Mouse (Mus musculus): ENCODE results near the gene Zfp398.

Zfp398 gene

GRCm38 (mm10) chr6:47835482-47835983, at the start of gene Zfp398:
Gene Zfp398, plus strand, starts transcription at chr6:47835661.
- DNase-seq = peak; percentile 96

- DNase-seq = peak; percentile 90
Observed at GRCm38 (mm10) chr6:47787941-47788736, 47.3 kb upstream of the Zfp398 start.

- no peak for DNase-seq
Observed at GRCm38 (mm10) chr6:47788821-47789220, 46.6 kb upstream of the Zfp398 start.

- no peak for DNase-seq
Observed at GRCm38 (mm10) chr6:47790745-47791144, 44.7 kb upstream of the Zfp398 start.

- no peak for DNase-seq
Observed at GRCm38 (mm10) chr6:47792533-47792932, 42.9 kb upstream of the Zfp398 start.

GRCm38 (mm10) chr6:47793284-47793683, 42.2 kb upstream of the Zfp398 start:
- peak; percentile 30 for DNase-seq

- DNase-seq = peak; percentile 58
Observed at GRCm38 (mm10) chr6:47794106-47794830, 41.2 kb upstream of the Zfp398 start.

- peak; percentile 76 for DNase-seq
Observed at GRCm38 (mm10) chr6:47799079-47799478, 36.4 kb upstream of the Zfp398 start.

GRCm38 (mm10) chr6:47805520-47805919, 29.9 kb upstream of the Zfp398 start:
- DNase-seq = no peak

GRCm38 (mm10) chr6:47807419-47807818, 28.0 kb upstream of the Zfp398 start:
- DNase-seq = no peak

GRCm38 (mm10) chr6:47808545-47808944, 26.9 kb upstream of the Zfp398 start:
- DNase-seq = no peak

- DNase-seq = no peak
Observed at GRCm38 (mm10) chr6:47809053-47809452, 26.4 kb upstream of the Zfp398 start.

- no peak for DNase-seq
Observed at GRCm38 (mm10) chr6:47810181-47810580, 25.3 kb upstream of the Zfp398 start.

- no peak for DNase-seq
Observed at GRCm38 (mm10) chr6:47811324-47811723, 24.1 kb upstream of the Zfp398 start.

- DNase-seq = no peak
Observed at GRCm38 (mm10) chr6:47812271-47812915, 23.1 kb upstream of the Zfp398 start.

- DNase-seq = peak; percentile 99
Observed at GRCm38 (mm10) chr6:47813257-47813878, 22.1 kb upstream of the Zfp398 start, which contains the start of gene Pdia4. Gene Pdia4, minus strand, starts transcription at chr6:47813430.

- no peak for DNase-seq
Observed at GRCm38 (mm10) chr6:47816151-47816550, 19.3 kb upstream of the Zfp398 start.

- no peak for DNase-seq
Observed at GRCm38 (mm10) chr6:47818721-47819120, 16.7 kb upstream of the Zfp398 start.

- no peak for DNase-seq
Observed at GRCm38 (mm10) chr6:47819626-47820325, 15.7 kb upstream of the Zfp398 start.

GRCm38 (mm10) chr6:47821236-47821635, 14.2 kb upstream of the Zfp398 start:
- DNase-seq = no peak

GRCm38 (mm10) chr6:47821776-47822175, 13.7 kb upstream of the Zfp398 start:
- no peak for DNase-seq

GRCm38 (mm10) chr6:47824241-47824640, 11.2 kb upstream of the Zfp398 start:
- DNase-seq = no peak
